Comparison of ENCODE assay signal across 8 mouse cellular contexts in the genomic region with DNA sequence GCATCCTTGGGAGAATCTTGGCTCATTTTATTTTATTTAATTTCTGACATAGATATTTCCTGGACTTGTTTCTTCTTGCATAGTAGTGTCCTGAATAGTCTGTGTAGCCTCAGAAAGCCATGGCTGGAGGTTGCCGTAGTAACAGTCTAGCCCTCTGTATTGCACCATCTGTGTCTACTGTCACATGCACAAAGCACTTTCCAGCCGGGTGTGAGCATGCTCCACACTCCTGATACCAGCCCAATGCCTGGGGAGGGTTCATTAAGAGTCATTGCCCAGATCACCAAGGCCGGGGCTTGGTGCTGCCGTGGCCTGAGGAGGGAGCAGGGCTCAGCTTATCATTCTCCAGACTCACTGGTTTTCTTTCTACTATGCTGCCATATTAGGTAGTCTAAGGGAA.
DNase-seq lines count a peak whose midpoint lies in the region; ATAC-seq and TF ChIP-seq lines count a peak whose summit lies in the region.

No protein-coding gene starts in this region.

- H3K36me3 ChIP-seq in heart, adult 2 months (ENCODE audit: control insufficient read depth, insufficient read depth, low read length), result no peaks in the 10 kb centered on the region; the same call in 1 of the 2 replicates
- H3K36me3 ChIP-seq in hindbrain, embryonic 16.5 days (ENCODE audit: control insufficient read depth, insufficient read depth, low read length), result no peaks in the 10 kb centered on the region
- H3K36me3 ChIP-seq in midbrain, postnatal 0 days (ENCODE audit: insufficient read depth, low read length), result no peaks in the 10 kb centered on the region

- H3K27me3 ChIP-seq in heart, adult 2 months (ENCODE audit: control insufficient read depth, insufficient read depth, low read length), result no peaks in the 10 kb centered on the region
- H3K27me3 ChIP-seq in hindbrain, embryonic 16.5 days (replicated peaks; ENCODE audit: control insufficient read depth, insufficient read depth, low read length), result no peaks in the 10 kb centered on the region
- H3K27me3 ChIP-seq in midbrain, postnatal 0 days (ENCODE audit: insufficient read depth, low read length), result no peaks in the 10 kb centered on the region; the same call in 1 of the 2 replicates

- H3K9ac ChIP-seq in heart, adult 2 months (ENCODE audit: low read depth, low read length), result no peak overlapping the region
- H3K9ac ChIP-seq in hindbrain, embryonic 16.5 days (ENCODE audit: low read depth, low read length), result no peak overlapping the region
- no peak overlapping the region for H3K9ac ChIP-seq in midbrain, postnatal 0 days (replicated peaks; ENCODE audit: low read length, poor library complexity, severe bottlenecking)

- no peak for TF ChIP-seq EP300 in heart, adult 2 months (IDR thresholded peaks at IDR 0.05; ENCODE audit: insufficient read depth, low read depth, low read length)

- no peak for TF ChIP-seq POLR2A in heart, adult 2 months (IDR thresholded peaks at IDR 0.05; ENCODE audit: insufficient read depth, low read depth, low read length)
- no peak for TF ChIP-seq POLR2A in brain, embryonic 14.5 days (IDR thresholded peaks at IDR 0.05; ENCODE audit: borderline replicate concordance, extremely low read depth, insufficient read depth, insufficient read length, poor library complexity, severe bottlenecking)

- no peak overlapping the region for H3K4me3 ChIP-seq in heart, adult 2 months
- no peak overlapping the region for H3K4me3 ChIP-seq in hindbrain, embryonic 16.5 days (ENCODE audit: low read length)
- H3K4me3 ChIP-seq in midbrain, postnatal 0 days (ENCODE audit: low read depth, low read length), result no peak overlapping the region

- H3K4me2 ChIP-seq in hindbrain, embryonic 16.5 days (ENCODE audit: low read length), result no peak overlapping the region
- H3K4me2 ChIP-seq in midbrain, postnatal 0 days (ENCODE audit: low read depth, low read length, poor library complexity, severe bottlenecking), result no peak overlapping the region

- peaks cover 13% of the 10 kb centered on the region for H3K4me1 ChIP-seq in heart, adult 2 months (ENCODE audit: control insufficient read depth, insufficient read depth, low read length)
- H3K4me1 ChIP-seq in hindbrain, embryonic 16.5 days (ENCODE audit: control insufficient read depth, insufficient read depth, low read depth, low read length), result peaks cover 10% of the 10 kb centered on the region
- peaks cover 5% of the 10 kb centered on the region; the same call in 1 of the 2 replicates for H3K4me1 ChIP-seq in midbrain, postnatal 0 days (ENCODE audit: insufficient read depth, low read length)

- H3K27ac ChIP-seq in heart, adult 2 months, result no peak overlapping the region
- H3K27ac ChIP-seq in hindbrain, embryonic 16.5 days (ENCODE audit: low read depth, low read length), result no peak overlapping the region
- H3K27ac ChIP-seq in midbrain, postnatal 0 days (ENCODE audit: low read depth, low read length), result no peak overlapping the region

- WGBS in heart, adult 2 months, result 47% methylated on average over 4 of the region's 4 CpGs
- 20% methylated on average over 4 of the region's 4 CpGs for WGBS in hindbrain, embryonic 16.5 days
- 38% methylated on average over 4 of the region's 4 CpGs for WGBS in midbrain, postnatal 0 days

- H3K79me2 ChIP-seq in heart, adult 2 months (replicated peaks; ENCODE audit: control insufficient read depth, insufficient read depth, low read length), result no peaks in the 10 kb centered on the region

- peak; percentile 36 to 51 for DNase-seq in heart, adult 2 months
- no peak for DNase-seq in heart, postnatal 36 days
- peak; percentile 80 for DNase-seq in brain, embryonic 14.5 days (ENCODE audit: low read depth)
- peak; percentile 67 for DNase-seq in midbrain, postnatal 0 days (ENCODE audit: low spot score)
- no peak for DNase-seq in natural killer cell, adult 2 months (ENCODE audit: low spot score in 2 of 2)
- DNase-seq in cerebellum, adult 9-10 months, result no peak
- no peak for DNase-seq in thymus, adult 18-20 months

- peak; percentile 82 for ATAC-seq in hindbrain, embryonic 16.5 days
- ATAC-seq in midbrain, postnatal 0 days (ENCODE audit: low FRiP score), result peak; percentile 68

- no peak for TF ChIP-seq CTCF in heart, adult 2 months (IDR thresholded peaks at IDR 0.05)
- TF ChIP-seq CTCF in brain, embryonic 14.5 days (IDR thresholded peaks at IDR 0.05; ENCODE audit: borderline replicate concordance, extremely low read depth, insufficient read depth, insufficient read length), result no peak
- TF ChIP-seq CTCF in midbrain, postnatal 0 days (IDR thresholded peaks at IDR 0.05), result no peak

- intact Hi-C loops in heart, adult 2 months (cut with DNase I), result loop anchor here (5.0 to 10.0 kb wide), 2 partner anchors 303 to 361 kb away; no protein-coding TSS in a partner anchor
- intact Hi-C loops in heart, postnatal 36 days (cut with DNase I), result loop anchor here (2.0 to 5.0 kb wide), 3 partner anchors 73 to 353 kb away; a partner anchor contains a TSS

- no peaks in the 10 kb centered on the region for H3K9me3 ChIP-seq in hindbrain, embryonic 16.5 days (ENCODE audit: control insufficient read depth, low read length)
- no peaks in the 10 kb centered on the region for H3K9me3 ChIP-seq in midbrain, postnatal 0 days (ENCODE audit: low read length)

Comparison
In these comparisons a context has a peak if more than half of its experiments do, and no peak if none do; other contexts are left out.
1. DNase-seq: peak in heart, adult 2 months (2 of 2), brain, embryonic 14.5 days (single experiment) and midbrain, postnatal 0 days (single experiment); none in heart, postnatal 36 days (0 of 2), natural killer cell, adult 2 months (0 of 2), cerebellum, adult 9-10 months (single experiment) and thymus, adult 18-20 months (0 of 2).